Mouse (Mus musculus): ENCODE results near the gene Gm29735.

The Gm29735 gene

DNA sequence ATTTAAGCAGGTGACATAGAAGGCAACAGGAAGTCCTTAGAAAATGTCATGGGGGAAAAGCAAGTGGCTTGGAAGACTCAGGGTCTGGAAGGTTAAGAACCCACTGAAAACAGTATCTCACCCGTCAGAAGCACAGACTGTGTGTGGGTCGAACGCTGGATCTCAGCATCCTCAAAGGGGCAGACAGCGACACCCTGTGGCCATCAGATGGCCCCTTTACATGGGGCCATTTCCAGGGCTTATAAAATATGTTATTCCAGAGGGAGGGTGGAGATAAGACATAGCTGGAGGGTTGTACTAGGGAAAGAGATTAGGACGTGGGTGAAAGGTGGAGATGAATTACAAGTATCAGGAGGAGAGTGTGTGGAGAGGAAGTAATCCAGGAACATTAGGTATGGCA, 37.3 kb downstream of the Gm29735 start:
- no peak for DNase-seq

Data from kidney, postnatal 14 days (tissue).